Mouse (Mus musculus) adrenal gland, adult 8-10 months (tissue): ENCODE data around the gene Suds3. TPM values are rescaled to one million over a fixed set of nuclear protein-coding genes. Genes with fewer than 3 reads are reported as not detected.

Source experiments
- total RNA-seq, 4 experiments: library from RNA; stranded (reverse); gene quantifications; 2 replicates each; pipeline ENCODE4 v1.2.4; 2022

Gene Suds3
- total RNA-seq, 4 experiments from 2014 or later, result 108 to 130 (median 123) TPM

Other genes starting within 250 kb of the Suds3 start
- gene Taok3, start 4.0 kb upstream of the Suds3 start, total RNA-seq, result 10 to 100 TPM; 36.8 to 59.1 (median 47.9) TPM
- gene Pebp1, start 171.5 kb upstream of the Suds3 start, total RNA-seq, result 1,000 to 10,000 TPM; 1,354 to 1,788 (median 1,543) TPM
- gene Vsig10, start 203.0 kb upstream of the Suds3 start, total RNA-seq, result 10 to 100 TPM; 22.2 to 64.9 (median 42.7) TPM
- gene Wsb2, start 241.2 kb upstream of the Suds3 start, total RNA-seq, result 100 to 1,000 TPM; 138 to 152 (median 146) TPM